Mouse (Mus musculus) embryonic facial prominence, embryonic 12.5 days (tissue): ENCODE data around the gene Mre11a. TPM values are rescaled to one million over a fixed set of nuclear protein-coding genes. Genes with fewer than 3 reads are reported as not detected.
A peak's percentile ranks its signal among the peaks of the same experiment; 100 is the strongest.
"Not testable (repeated sequence)": the region's sequence is repeated elsewhere in the genome, so short reads cannot be mapped to it uniquely, and the experiment has no call there.

Source experiments
- ATAC-seq: fragments of 200-750 bp; cut with Nextera tagmentation; 2 replicates; pipeline ENCODE4 v1.8.0; 2017; ENCODE audit not compliant: insufficient number of reproducible peaks, insufficient read depth, low FRiP score, low TSS enrichment
- H3K27ac ChIP-seq: fragments of 300-500 bp; sonication (generic); 2 replicates; pipeline ENCODE4 v1.5.1; 2016; ENCODE audit warnings: mild to moderate bottlenecking
- H3K27me3 ChIP-seq: fragments of 300-500 bp; sonication (generic); 2 replicates; pipeline ENCODE4 v1.6.1; 2016; ENCODE audit warnings: mild to moderate bottlenecking, moderate library complexity
- H3K36me3 ChIP-seq: fragments of 300-500 bp; sonication (generic); 2 replicates; pipeline ENCODE4 v1.6.1; 2016; ENCODE audit warnings: mild to moderate bottlenecking
- H3K4me1 ChIP-seq: fragments of 300-500 bp; sonication (generic); 2 replicates; pipeline ENCODE4 v1.6.1; 2016
- H3K4me2 ChIP-seq: fragments of 300-500 bp; sonication (generic); replicated peaks from 2 replicates; pipeline ENCODE4 v1.6.1; 2016; ENCODE audit warnings: mild to moderate bottlenecking, moderate library complexity
- H3K4me3 ChIP-seq: fragments of 300-500 bp; sonication (generic); 2 replicates; pipeline ENCODE4 v1.5.1; 2016; ENCODE audit warnings: mild to moderate bottlenecking
- H3K9ac ChIP-seq: fragments of 300-500 bp; sonication (generic); 2 replicates; pipeline ENCODE4 v1.6.1; 2016; ENCODE audit warnings: mild to moderate bottlenecking, moderate library complexity
- H3K9me3 ChIP-seq: fragments of 300-500 bp; sonication (generic); 2 replicates; pipeline ENCODE4 v1.6.1; 2016; ENCODE audit warnings: mild to moderate bottlenecking, moderate library complexity
- WGBS: fragments of 180-500 bp; shearing (Covaris S2); methylation state at CpG from one replicate; pipeline ENCODE4 v1.1.7; 2016; 5-methylcytosine and 5-hydroxymethylcytosine counted together
- polyA plus RNA-seq: library from polyadenylated mRNA; unstranded; fragments of >200 nt; fragmentation: Nextera tagmentation; extraction: Ambion mirVana; gene quantifications from 2 replicates; pipeline ENCODE4 v1.2.1, GENCODE M21; 2016

The Mre11a gene
- polyA plus RNA-seq, 1 experiment from 2014 or later = 33.8 TPM

DNA sequence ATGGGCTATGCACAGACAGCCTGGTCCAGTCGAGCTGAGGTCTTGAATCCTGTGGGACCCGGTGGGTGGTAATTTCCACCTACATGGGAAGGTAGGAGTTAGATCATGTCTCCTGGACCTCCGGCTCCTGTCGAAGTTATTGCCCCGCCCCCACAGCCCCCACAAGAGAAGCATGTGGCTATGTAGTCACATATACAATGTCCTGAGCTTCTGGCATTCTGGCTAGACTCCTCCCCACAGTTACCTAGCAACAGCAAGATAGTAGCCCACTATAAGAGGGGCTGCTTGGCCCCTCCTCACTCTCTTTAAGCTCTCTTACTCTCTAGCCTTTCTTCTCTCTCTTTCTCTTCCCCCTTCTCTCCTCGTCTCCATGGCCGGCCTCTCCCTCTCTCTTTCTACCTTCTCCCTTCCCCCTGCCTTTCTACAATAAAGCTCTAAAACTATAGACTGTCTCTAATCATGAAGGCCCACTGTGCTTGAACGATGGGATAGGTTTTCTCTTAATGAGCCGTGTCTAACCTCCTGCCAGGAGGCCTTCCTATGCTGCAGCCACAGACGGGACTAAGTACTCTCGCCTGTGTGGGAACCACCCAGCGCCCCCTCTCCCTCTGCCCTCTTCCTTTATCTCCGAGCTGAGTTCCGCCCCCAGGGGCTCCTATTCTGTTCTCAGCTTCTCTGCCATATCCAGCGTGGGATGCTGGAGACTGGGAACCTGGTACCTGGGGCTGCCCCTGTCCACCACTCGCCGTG is 87.9 kb downstream of the Mre11a start:
- no peak overlapping the region for H3K4me2 ChIP-seq
- peak; percentile 67; the same call in 1 of the 2 replicates for ATAC-seq
- peaks cover 14% of the 10 kb centered on the region; the same call in 1 of the 2 replicates for H3K4me1 ChIP-seq
- no peak overlapping the region for H3K27ac ChIP-seq
- no peak overlapping the region for H3K9ac ChIP-seq
- no peaks in the 10 kb centered on the region for H3K36me3 ChIP-seq
- no peak overlapping the region for H3K4me3 ChIP-seq
- no peaks in the 10 kb centered on the region for H3K9me3 ChIP-seq
- H3K27me3 ChIP-seq = no peaks in the 10 kb centered on the region
- 29% methylated on average over 17 of the region's 17 CpGs for WGBS

DNA sequence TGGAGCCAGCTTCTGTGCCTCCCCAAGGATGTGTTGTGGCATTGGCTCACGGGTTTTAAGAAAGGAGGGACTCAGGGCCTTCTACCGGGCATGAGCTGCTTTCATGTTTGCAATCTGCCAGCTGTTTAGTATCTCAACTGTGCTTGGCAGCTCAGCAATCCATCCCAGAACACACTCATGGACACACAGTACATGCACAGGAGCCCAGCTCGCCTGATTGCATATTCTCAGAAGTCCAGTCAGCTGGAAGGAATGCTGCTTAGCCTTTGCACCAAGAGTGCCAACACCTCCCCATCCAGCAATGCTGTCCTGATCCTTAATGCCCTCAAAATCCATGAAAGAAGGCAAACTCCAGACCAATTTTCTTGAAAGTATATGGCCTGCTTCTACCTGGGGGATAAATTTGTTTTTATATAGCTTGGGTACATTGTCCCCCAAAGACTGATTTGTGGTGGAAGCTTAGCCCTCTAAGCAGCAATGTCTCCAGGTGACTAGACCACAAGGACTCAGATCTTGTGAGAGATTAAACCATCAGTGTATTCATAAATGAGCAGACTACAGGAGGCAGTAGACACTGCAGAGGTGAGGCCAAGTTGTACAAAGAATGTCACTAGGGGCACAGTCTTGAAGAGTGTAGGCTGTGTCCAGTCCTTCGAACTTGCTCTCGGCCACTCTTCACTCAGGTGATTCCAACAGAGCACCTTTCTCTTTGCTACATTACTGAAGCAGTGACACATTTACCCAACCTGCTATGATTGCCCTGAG is 91.5 kb downstream of the Mre11a start:
- H3K4me3 ChIP-seq = no peak overlapping the region
- peaks cover 14% of the 10 kb centered on the region; the same call in 1 of the 2 replicates for H3K4me1 ChIP-seq
- H3K9me3 ChIP-seq = no peaks in the 10 kb centered on the region
- H3K9ac ChIP-seq = no peak overlapping the region
- no peak overlapping the region for H3K4me2 ChIP-seq
- no peak overlapping the region for H3K27ac ChIP-seq
- no peaks in the 10 kb centered on the region for H3K36me3 ChIP-seq
- 81% methylated on average over 5 of the region's 5 CpGs for WGBS
- ATAC-seq = no peak
- H3K27me3 ChIP-seq = no peaks in the 10 kb centered on the region

DNA sequence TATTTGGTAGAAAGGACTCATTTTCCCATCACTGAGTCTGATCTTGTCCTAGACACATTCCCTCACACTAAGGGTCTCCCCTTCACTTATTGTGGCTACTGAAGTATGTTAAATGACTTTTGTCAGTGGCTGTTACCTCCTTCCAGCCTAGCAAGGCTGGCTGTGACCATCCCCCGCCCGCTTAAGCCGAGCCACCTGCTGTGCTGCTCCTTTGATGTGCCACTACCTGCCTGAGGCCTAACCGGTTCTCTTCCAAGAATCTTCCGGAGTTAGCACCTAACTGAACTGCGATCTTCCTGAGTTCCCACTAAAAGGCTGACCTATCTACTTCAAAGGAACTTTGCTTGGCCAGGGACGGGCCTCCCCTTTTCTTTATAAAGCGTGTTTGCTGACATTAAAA is 92.1 kb downstream of the Mre11a start:
- not testable (repeated sequence) for H3K27ac ChIP-seq, H3K27me3 ChIP-seq, H3K4me2 ChIP-seq, H3K36me3 ChIP-seq, H3K9me3 ChIP-seq, ATAC-seq, H3K4me3 ChIP-seq, H3K9ac ChIP-seq
- H3K4me1 ChIP-seq = peaks cover 13% of the 10 kb centered on the region; the same call in 1 of the 2 replicates
- WGBS = 21% methylated on average over 8 of the region's 8 CpGs

DNA sequence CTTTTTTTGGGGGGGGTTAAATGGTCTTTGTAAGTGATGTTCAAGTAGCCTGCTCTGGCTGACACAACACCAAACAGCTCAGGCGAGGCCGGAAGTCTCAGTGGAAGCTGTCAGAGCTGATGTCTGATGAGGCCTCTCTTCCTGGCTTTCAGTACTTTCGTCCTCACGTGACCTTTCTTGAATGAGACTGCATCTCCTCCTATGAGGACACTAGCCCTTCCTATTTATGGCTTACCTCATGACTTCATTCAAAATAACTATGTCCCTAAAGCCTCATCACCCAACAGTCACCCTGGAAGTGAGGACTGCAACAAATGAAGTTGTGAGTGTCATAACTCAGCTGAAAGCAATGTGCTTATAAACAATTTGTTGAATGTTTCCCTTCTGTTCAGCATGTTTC is 100.2 kb downstream of the Mre11a start:
- H3K4me3 ChIP-seq = no peak overlapping the region
- no peak overlapping the region for H3K4me2 ChIP-seq
- no peaks in the 10 kb centered on the region; the same call in 1 of the 2 replicates for H3K4me1 ChIP-seq
- no peaks in the 10 kb centered on the region for H3K27me3 ChIP-seq
- no peak overlapping the region for H3K9ac ChIP-seq
- ATAC-seq = no peak
- H3K27ac ChIP-seq = no peak overlapping the region
- no peaks in the 10 kb centered on the region for H3K36me3 ChIP-seq
- 67% methylated on average over 4 of the region's 4 CpGs for WGBS
- no peaks in the 10 kb centered on the region for H3K9me3 ChIP-seq

DNA sequence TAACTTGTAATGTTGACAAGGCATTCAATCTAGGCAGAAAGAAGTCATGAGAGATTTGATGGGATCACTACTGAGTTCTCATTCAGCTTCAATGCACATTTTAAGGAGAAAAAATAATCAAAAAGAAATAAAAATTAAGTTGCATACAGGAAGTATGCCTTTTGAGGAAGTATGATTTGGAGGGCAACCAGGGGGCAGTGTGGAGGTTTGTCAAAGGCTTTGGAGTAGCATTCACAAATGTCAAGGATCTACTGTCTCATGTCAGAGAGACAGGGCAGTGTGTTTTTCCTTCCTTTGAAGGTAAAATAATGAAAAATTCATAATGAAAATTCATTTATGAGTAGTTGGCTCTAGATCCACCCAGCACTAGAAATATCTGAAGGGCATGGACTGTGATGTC is 100.7 kb downstream of the Mre11a start:
- Histone ChIP-seq H3K4me1 (no peaks in the 10 kb centered on the region; the same call in 1 of the 2 replicates), H3K9ac (no peak overlapping the region), H3K27me3 (no peaks in the 10 kb centered on the region), H3K36me3 (no peaks in the 10 kb centered on the region), H3K4me2 (no peak overlapping the region), H3K9me3 (no peaks in the 10 kb centered on the region), H3K27ac (no peak overlapping the region), H3K4me3 (no peak overlapping the region)
- ATAC-seq = no peak

DNA sequence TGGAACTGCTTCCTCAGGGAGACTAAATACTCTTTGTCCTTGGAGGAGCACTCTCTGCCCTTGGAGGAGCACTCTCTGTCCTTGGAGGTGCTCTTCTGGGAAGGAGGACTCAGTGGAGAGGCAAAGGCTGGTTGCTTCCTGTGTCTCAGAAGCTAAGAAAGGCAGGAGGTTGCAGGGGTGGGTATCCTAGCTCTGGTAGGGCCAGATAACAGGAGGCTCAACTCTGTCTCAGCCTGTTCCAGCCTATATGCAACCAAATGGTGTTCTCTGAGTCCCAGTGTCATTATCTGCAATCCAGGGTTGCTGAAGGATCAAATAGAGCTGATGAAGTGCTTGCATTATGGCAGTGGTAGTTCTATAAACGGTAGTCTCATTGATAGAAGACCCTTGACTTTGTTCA is 101.5 kb downstream of the Mre11a start:
- no peaks in the 10 kb centered on the region for H3K9me3 ChIP-seq
- ATAC-seq = no peak
- no peaks in the 10 kb centered on the region; the same call in 1 of the 2 replicates for H3K4me1 ChIP-seq
- WGBS = 71% methylated on average over 1 of the region's 1 CpGs
- H3K4me2 ChIP-seq = no peak overlapping the region
- H3K27me3 ChIP-seq = no peaks in the 10 kb centered on the region
- no peak overlapping the region for H3K9ac ChIP-seq
- H3K36me3 ChIP-seq = no peaks in the 10 kb centered on the region
- H3K27ac ChIP-seq = no peak overlapping the region
- no peak overlapping the region for H3K4me3 ChIP-seq

Other genes starting within 250 kb of the Mre11a start
- 33.7 and 35.1 TPM in 2 replicates for gene Amotl1, start 139.6 kb upstream of the Mre11a start, polyA plus RNA-seq
- 0.08 and 0.18 TPM in 2 replicates for gene Piwil4, start 43.9 kb upstream of the Mre11a start, polyA plus RNA-seq
- 3.7 and 4.6 TPM in 2 replicates for gene Fut4, start 32.3 kb upstream of the Mre11a start, polyA plus RNA-seq
- 0.36 TPM in 1 of 2 replicates, not detected in the other for gene 1700012B09Rik, start 13.6 kb upstream of the Mre11a start, polyA plus RNA-seq
- 46.9 and 47.7 TPM in 2 replicates for gene Ankrd49, start 202 bp downstream of the Mre11a start, polyA plus RNA-seq
- 0.38 and 0.40 TPM in 2 replicates for gene Gpr83, start 75.6 kb downstream of the Mre11a start, polyA plus RNA-seq
- 0.29 and 0.43 TPM in 2 replicates for gene Izumo1r, start 119.3 kb downstream of the Mre11a start, polyA plus RNA-seq